Mouse (Mus musculus) erythroblast, embryonic 14.5 days (primary cell): ENCODE measurements around the gene Efna1.

Experiments used
- GATA1 ChIP-seq: IDR thresholded peaks from 2 replicates; pipeline ENCODE4 v1.6.1; 2012; ENCODE audit warnings: low read length, inconsistent platforms, mixed read lengths
- TAL1 ChIP-seq: IDR thresholded peaks from 3 replicates; pipeline ENCODE4 v1.6.1; 2012; ENCODE audit warnings: low read length, inconsistent platforms, mixed read lengths

GRCm38 (mm10) chr3:89230561-89230960 lies 50.4 kb downstream of the Efna1 start:
- TF ChIP-seq TAL1 (no peak), GATA1 (no peak)
